Mouse (Mus musculus): ENCODE results near the gene Lef1. TPM values are rescaled to one million over a fixed set of nuclear protein-coding genes. Genes with fewer than 3 reads are reported as not detected.

The Lef1 gene
- total RNA-seq, 2 experiments from 2014 or later = 0.29 to 0.45 TPM

DNA sequence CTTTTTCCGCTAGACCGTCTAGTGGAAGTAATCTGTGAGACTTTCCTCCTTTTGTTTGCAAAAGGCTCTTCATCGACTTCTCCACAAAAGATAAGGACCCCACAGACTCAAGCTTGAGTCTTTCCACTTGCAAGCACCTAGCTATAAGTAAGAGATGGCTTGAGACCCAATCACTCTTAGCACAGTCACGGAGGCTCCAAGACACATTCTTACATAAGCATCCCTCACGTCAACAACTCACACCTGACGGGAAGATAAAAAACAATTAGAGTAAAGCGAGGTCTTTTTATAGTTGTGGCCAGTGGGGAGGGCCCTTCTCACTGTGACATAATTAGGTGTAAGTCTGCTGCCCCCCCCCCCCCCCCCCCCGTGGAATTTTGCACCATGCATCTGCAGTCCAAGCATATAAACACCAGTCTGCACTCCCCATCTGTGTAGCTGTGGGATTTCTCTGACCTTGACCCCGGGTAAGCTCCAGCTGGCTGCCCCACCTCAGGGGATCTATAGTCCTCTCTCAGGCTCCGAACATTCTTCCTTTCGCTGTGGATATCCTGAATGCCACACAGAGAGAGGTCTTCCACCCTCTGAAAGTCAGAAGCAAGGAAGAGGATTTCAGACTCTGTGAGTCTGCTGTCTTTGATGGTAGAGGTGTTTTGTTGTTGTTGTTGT, 61.2 kb downstream of the Lef1 start:
- intact Hi-C loops (cut with DNase I) = no loop called here
- no peak for DNase-seq (ENCODE audit: low spot score)

GRCm38 (mm10) chr3:131172293-131172692, 62.0 kb downstream of the Lef1 start:
- DNase-seq (ENCODE audit: low spot score) = no peak
- intact Hi-C loops (cut with DNase I) = no loop called here

GRCm38 (mm10) chr3:131181006-131181405, 70.7 kb downstream of the Lef1 start:
- intact Hi-C loops (cut with DNase I) = no loop called here
- DNase-seq (ENCODE audit: low spot score) = no peak

DNA sequence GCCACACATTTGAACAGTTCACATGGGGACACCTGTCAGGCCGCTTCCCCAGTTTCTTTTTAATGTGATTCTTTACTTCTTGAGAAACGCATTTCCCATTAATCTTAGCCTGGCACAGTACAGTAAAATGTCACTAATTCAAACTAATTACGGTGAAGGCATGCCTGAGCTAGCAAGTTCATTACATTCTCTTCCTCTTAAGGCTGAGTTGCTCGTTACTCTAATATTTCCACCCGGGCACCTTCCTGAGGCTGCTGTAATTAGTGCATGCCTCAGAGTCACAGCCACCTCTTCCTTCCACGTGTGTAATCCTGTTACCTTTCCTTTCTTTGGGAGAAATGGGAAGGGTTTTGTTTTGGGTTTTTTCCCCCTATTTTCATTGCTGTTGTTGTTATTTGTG, 71.9 kb downstream of the Lef1 start:
- intact Hi-C loops (cut with DNase I) = no loop called here
- DNase-seq (ENCODE audit: low spot score) = no peak

DNA sequence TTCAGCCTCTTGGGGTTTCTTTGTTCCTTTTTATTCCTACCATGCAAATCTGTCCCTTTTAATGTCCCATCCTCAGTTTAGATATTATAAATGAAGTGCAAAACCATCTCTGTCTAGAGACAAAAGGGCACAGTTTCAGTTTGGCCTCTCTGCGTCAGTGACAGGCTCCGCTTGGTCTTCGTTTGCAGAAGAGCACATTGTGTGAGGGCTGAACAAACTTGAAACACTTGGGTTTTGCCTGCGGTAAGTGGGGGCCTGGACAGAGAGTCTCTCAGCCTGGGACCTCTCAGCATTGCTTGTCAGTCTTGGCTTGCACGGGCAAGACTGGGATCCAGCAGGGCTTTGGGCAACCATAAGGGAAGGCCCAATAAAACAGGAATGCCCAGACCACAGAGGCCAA, 75.9 kb downstream of the Lef1 start:
- no peak for DNase-seq (ENCODE audit: low spot score)
- intact Hi-C loops (cut with DNase I) = no loop called here

GRCm38 (mm10) chr3:131190239-131190638, 80.0 kb downstream of the Lef1 start:
- intact Hi-C loops (cut with DNase I) = no loop called here

DNA sequence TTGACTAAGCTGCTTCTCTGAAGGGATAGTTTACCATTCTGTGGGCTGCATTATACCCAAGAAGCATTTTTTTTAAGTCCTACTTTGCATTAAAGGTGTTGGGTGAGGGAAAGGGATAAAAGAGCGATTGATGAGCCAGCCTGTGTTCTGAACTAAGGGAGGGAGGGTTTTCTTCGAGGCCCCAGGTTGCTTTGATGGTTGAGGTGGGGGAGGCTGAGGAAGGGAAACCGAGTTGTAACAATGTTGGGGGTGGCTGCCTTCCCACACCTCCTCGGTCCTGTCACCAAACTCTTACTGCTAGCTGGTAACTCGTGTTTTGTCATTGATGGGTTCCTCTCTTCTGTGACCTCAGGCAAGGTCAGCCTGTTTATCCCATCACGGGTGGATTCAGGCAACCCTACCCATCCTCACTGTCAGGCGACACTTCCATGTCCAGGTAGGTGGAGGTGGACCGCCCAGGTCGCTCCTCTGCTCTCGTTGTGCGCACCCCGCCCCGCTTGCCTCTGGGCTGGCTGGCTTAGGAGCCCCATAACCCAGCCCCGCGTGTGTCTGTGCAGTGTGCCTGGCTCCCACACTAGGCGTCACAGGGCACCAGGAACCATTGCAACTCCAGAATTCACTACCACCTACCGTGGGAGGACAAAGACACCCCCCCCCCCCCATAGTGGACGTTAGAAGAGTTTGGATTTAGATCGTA, 80.5 kb downstream of the Lef1 start:
- no peak for DNase-seq (ENCODE audit: low spot score)
- intact Hi-C loops (cut with DNase I) = no loop called here

More at GRCm38 (mm10) chr3:131190239-131190638, 80.0 kb downstream of the Lef1 start:
- DNase-seq (ENCODE audit: low spot score) = no peak

GRCm38 (mm10) chr3:131191454-131191853, 81.2 kb downstream of the Lef1 start:
- DNase-seq (ENCODE audit: low spot score) = no peak
- intact Hi-C loops (cut with DNase I) = no loop called here

DNA sequence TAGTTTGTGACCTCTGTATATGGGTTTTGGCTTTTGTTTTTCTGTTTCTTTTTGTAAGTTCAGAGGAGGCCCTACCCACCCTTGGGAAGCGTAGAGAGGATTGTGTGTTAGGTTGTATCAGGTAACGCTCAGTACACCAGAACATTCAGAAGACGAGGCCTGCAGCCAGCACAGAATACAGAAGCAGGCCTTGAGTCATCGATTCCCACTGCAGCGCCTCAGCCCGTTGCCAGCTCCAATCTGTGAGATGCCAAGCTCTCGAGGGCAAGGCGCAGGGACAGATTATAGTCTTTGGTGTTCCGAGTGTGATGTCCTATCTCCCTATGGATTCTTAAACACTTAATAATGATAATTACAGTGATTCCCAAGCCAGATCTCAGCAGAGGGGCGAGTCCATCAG, 85.8 kb downstream of the Lef1 start:
- DNase-seq (ENCODE audit: low spot score) = no peak
- intact Hi-C loops (cut with DNase I) = no loop called here

- intact Hi-C loops (cut with DNase I) = no loop called here
- no peak for DNase-seq (ENCODE audit: low spot score)
These were observed 86.3 kb downstream of the Lef1 start for GRCm38 (mm10) chr3:131196507-131197019.

GRCm38 (mm10) chr3:131198991-131199390, 88.7 kb downstream of the Lef1 start:
- intact Hi-C loops (cut with DNase I) = no loop called here

DNA sequence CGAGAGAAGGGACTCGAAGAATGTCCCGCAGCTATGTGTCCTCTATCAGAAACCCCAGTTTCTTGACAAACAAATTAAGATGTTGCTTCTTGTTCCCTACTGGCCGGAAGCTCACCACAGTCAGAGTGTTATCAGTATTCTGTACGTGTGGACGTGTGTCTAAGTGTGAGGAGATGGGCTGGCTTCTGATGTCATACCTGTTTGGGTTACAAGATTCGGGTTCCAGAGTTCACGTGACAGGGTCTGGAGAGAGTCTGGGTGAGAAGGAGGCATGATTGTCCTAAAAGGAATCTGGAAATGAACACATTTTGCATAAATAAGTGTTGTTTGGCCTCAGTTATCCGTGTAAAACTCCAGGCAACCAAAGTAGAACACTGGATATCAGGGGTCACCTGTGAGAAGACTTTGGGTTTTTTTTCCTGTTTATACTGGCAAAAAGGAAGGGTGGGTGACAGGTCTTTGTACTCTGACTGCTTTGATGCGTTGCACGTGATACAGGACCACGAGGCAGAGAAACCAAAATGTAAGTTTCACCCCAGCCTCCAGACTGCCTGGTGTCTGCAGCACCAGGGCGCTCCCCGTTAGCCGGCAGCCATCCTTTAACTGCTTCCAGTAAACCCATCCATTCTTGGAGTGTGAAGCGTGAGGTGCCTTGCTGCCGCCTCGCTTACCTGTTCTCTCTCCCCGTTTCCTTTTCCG, 89.5 kb downstream of the Lef1 start:
- intact Hi-C loops (cut with DNase I) = no loop called here
- DNase-seq (ENCODE audit: low spot score) = no peak

More at GRCm38 (mm10) chr3:131198991-131199390, 88.7 kb downstream of the Lef1 start:
- DNase-seq (ENCODE audit: low spot score) = no peak

GRCm38 (mm10) chr3:131202311-131202710, 92.0 kb downstream of the Lef1 start:
- intact Hi-C loops (cut with DNase I) = no loop called here
- no peak for DNase-seq (ENCODE audit: low spot score)

DNA sequence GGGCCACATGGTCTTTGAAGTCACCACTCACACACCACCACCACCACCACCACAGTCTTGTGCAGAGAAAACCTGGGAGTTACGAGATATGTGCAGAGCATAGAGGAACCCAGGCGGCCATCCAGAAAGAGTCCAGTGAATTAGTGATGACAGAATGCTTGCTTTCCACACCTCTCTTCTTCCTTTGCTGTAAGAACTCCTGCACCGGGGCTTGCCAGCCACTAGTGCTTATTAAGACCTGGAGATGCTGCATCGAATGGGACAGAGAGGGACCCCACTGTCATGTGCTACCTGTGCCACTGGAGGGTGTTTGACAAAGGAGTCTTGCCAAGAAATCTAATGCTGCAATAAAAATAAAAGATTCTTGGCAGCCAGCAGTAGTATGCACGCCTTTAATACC, 97.6 kb downstream of the Lef1 start:
- intact Hi-C loops (cut with DNase I) = no loop called here
- no peak for DNase-seq (ENCODE audit: low spot score)

DNA sequence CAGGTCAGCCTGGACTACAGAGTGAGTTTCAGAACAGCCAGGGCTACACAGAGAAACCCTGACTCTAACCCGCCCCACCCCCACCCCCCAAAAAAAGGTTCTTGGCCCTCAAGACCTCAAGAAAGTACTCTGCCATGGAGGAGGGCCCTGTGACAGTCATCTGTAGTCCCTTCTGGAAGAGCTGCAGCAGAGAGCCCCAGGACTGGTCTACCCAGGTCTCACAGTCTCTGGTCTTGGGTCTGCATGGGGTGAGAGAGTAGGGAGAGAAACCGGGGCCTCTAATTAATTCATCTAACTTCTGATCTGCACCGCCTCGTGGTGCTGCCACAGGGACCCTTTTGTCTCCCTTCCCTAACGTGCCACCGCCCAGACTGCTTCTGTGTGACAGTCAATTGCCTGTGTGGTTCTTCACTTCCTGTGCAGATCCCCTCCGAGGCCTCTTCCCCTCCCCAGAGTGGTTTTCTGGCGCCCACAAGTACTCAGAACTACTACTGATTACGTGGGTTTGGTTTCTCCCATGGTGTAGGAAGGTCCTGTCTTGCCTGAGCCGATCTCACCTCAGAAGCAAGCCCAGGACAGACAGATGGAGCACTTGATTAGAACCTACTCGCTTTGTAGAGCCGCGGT, 98.1 kb downstream of the Lef1 start:
- intact Hi-C loops (cut with DNase I) = no loop called here
- DNase-seq (ENCODE audit: low spot score) = no peak

- DNase-seq (ENCODE audit: low spot score) = no peak
- intact Hi-C loops (cut with DNase I) = no loop called here
These were observed 101.9 kb downstream of the Lef1 start for GRCm38 (mm10) chr3:131212200-131212599.

DNA sequence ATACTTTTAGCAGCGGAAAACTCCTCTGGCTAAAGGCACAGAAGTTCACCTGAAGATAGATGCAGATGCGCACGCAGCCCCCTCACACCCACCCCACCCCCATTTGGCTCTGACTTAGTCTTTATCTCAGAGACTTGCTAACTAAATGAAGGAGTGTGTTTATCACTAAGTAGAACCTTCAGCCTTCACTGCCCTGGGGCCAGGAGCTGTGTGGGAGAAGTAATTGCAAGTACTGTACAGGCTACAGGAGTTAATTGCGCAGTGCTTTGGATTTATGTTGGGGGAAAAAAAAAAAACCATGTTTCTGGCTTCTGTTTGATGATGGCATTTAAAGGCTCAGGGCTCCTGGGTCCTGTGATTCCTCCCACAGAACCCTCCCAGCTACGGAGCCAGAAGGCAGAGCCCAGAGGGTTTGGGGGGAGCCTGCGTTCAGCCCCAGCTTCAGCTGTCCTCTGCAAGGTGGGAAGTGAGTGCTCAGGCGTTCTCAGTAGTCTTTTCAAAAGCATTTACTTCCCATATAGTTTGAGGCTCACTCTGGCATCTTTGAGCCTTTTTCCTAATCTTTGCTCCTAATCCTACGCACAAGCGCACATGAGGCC, 103.9 kb downstream of the Lef1 start:
- intact Hi-C loops (cut with DNase I) = no loop called here
- no peak for DNase-seq (ENCODE audit: low spot score)

GRCm38 (mm10) chr3:131214841-131215240, 104.6 kb downstream of the Lef1 start:
- DNase-seq (ENCODE audit: low spot score) = no peak
- intact Hi-C loops (cut with DNase I) = no loop called here

DNA sequence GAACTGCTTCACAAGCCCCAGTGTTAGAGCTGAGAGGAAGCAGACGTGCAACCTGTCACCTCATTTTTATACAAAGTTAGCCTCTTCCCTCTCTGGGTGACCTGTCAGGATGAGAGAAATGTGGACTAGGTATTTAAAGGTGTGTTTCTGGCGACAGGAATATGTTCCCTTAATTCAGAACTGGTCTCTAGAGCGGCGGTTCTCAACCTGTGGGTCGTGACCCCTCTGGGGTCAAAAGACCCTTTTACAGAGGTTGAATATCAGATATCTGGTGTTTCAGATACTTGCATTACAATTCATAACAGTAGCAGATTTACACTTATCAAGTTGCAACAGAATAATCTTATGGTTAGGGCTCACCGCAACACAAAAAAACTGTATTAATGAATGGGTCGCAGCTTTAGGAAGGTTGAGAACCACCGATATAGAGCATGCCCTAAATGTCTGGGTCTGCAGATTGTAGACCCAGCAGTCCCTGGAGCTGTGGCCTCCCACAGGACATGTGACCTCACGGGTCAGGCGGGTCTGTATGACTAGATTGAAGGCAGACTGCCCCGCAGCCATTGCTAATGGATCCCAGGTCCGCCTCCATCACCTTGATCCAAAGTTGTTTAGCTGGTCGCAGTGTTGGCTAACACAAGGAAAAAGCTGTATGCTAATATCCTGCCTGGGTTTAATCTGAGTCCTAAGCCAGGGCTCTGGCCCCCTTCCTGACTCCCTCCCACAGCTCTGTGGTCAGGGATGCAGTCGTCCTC, 108.5 kb downstream of the Lef1 start:
- no peak for DNase-seq (ENCODE audit: low spot score)
- intact Hi-C loops (cut with DNase I) = no loop called here
